14 mouse cellular contexts compared by ENCODE assay signal in the genomic region with DNA sequence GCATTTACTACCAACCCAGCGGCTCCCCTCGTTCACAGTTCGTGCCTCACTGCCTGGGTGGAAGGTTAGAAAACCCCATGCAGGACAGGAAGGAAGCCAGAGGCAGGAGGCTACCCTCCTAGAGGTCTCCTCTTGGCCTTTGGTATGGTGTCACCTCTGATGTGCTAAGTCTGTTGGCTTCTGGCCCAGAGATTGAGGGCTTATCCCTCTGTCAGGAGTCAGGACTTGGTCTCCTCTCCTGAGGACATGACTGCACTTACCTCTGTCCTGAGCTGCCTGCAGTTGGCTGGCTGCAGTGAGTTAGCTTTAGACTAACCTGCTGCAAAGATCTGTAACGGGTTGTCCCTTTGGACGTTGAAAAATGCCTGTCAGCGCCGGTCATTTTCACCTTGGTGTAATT.
DNase-seq lines count a peak whose midpoint lies in the region; ATAC-seq lines count a peak whose summit lies in the region.
"Had no signal": no experiment of that assay in that cellular context is flagged by ENCODE, and none has a peak within 500 bp of the region (broad histone marks: within the 10 kb centered on the region; RNA-seq: fewer than 3 reads in every experiment).

No protein-coding gene starts in this region.

- peaks cover 17% of the 10 kb centered on the region for H3K36me3 ChIP-seq in liver, embryonic 13.5 days
- H3K36me3 ChIP-seq in liver, embryonic 12.5 days, result peaks cover 12% of the 10 kb centered on the region
- H3K36me3 ChIP-seq in forebrain, embryonic 13.5 days (ENCODE audit: poor library complexity, severe bottlenecking), result peaks cover 13% of the 10 kb centered on the region

- H3K27ac ChIP-seq in liver, embryonic 13.5 days, result no peak overlapping the region
- no peak overlapping the region for H3K27ac ChIP-seq in liver, embryonic 12.5 days
- H3K27ac ChIP-seq in forebrain, embryonic 13.5 days, result no peak overlapping the region
- H3K27ac ChIP-seq: midbrain, embryonic 12.5 days had no signal

- no peaks in the 10 kb centered on the region for H3K27me3 ChIP-seq in liver, embryonic 13.5 days
- no peaks in the 10 kb centered on the region for H3K27me3 ChIP-seq in liver, embryonic 12.5 days (replicated peaks)
- H3K27me3 ChIP-seq in forebrain, embryonic 13.5 days, result no peaks in the 10 kb centered on the region
- H3K27me3 ChIP-seq: midbrain, embryonic 12.5 days had no signal

- H3K4me2 ChIP-seq in liver, embryonic 13.5 days, result no peak overlapping the region
- no peak overlapping the region for H3K4me2 ChIP-seq in liver, embryonic 12.5 days
- no peak overlapping the region for H3K4me2 ChIP-seq in forebrain, embryonic 13.5 days
- H3K4me2 ChIP-seq: midbrain, embryonic 12.5 days had no signal

- no peak overlapping the region for H3K9ac ChIP-seq in liver, embryonic 13.5 days
- H3K9ac ChIP-seq in liver, embryonic 12.5 days, result no peak overlapping the region
- H3K9ac ChIP-seq in forebrain, embryonic 13.5 days, result no peak overlapping the region
- H3K9ac ChIP-seq: midbrain, embryonic 12.5 days had no signal

- peak; percentile 32; the same call in 1 of the 2 replicates for ATAC-seq in liver, embryonic 13.5 days (ENCODE audit: low read depth)
- ATAC-seq in liver, embryonic 12.5 days, result no peak
- peak; percentile 77 for ATAC-seq in megakaryocyte progenitor cell, adult 5-6 weeks (replicated peaks; ENCODE audit: poor library complexity)
- ATAC-seq in forebrain, embryonic 13.5 days, result no peak
- ATAC-seq: forebrain, embryonic 16.5 days had no signal

- 50% methylated on average over 7 of the region's 7 CpGs for WGBS in liver, embryonic 13.5 days (ENCODE audit: insufficient replicate concordance)
- WGBS in liver, embryonic 12.5 days (ENCODE audit: insufficient replicate concordance), result 58% methylated on average over 7 of the region's 7 CpGs
- 85% methylated on average over 7 of the region's 7 CpGs for WGBS in forebrain, embryonic 13.5 days

- H3K4me3 ChIP-seq in liver, embryonic 13.5 days (replicated peaks), result no peak overlapping the region
- no peak overlapping the region for H3K4me3 ChIP-seq in liver, embryonic 12.5 days
- H3K4me3 ChIP-seq in forebrain, embryonic 13.5 days, result no peak overlapping the region
- H3K4me3 ChIP-seq: midbrain, embryonic 12.5 days had no signal

- H3K9me3 ChIP-seq in liver, embryonic 13.5 days (replicated peaks), result no peaks in the 10 kb centered on the region
- H3K9me3 ChIP-seq in liver, embryonic 12.5 days (replicated peaks), result no peaks in the 10 kb centered on the region
- H3K9me3 ChIP-seq in forebrain, embryonic 13.5 days (replicated peaks), result peaks cover 6% of the 10 kb centered on the region

- peaks cover 20% of the 10 kb centered on the region for H3K4me1 ChIP-seq in liver, embryonic 13.5 days (replicated peaks)
- peaks cover 24% of the 10 kb centered on the region for H3K4me1 ChIP-seq in liver, embryonic 12.5 days
- no peaks in the 10 kb centered on the region for H3K4me1 ChIP-seq in forebrain, embryonic 13.5 days
- H3K4me1 ChIP-seq: midbrain, embryonic 12.5 days had no signal

- DNase-seq in heart, adult 18-20 months, result peak; percentile 36 to 39
- no peak for DNase-seq in heart, adult 8-10 months (ENCODE audit: low spot score)
- no peak for DNase-seq in liver, embryonic 13.5 days
- DNase-seq in kidney, adult 9 months, result peak; percentile 71
- DNase-seq in MN1 (ENCODE audit: low spot score), result no peak
- DNase-seq: cerebellum, adult 2 months; embryo, embryonic 11 days; lung, postnatal 14 days; right cerebral cortex, postnatal 25 days had no signal

Comparison
In these comparisons a context has a peak if more than half of its experiments do, and no peak if none do; other contexts are left out.
1. DNase-seq: peak in heart, adult 18-20 months (2 of 2) and kidney, adult 9 months (single experiment); none in heart, adult 8-10 months (single experiment), liver, embryonic 13.5 days (single experiment) and MN1 (single experiment).
2. ATAC-seq: peak in liver, embryonic 13.5 days (single experiment) and megakaryocyte progenitor cell, adult 5-6 weeks (single experiment); none in liver, embryonic 12.5 days (single experiment) and forebrain, embryonic 13.5 days (single experiment).